Mouse (Mus musculus): ENCODE measurements around the gene Fgf8. TPM values are rescaled to one million over a fixed set of nuclear protein-coding genes. Genes with fewer than 3 reads are reported as not detected.

Fgf8 gene
- not detected in 2 replicates for total RNA-seq (2021)
- long read RNA-seq, result 0 reads

- peak; percentile 7 for DNase-seq
Measured at GRCm38 (mm10) chr19:45742218-45742983, at the start of gene Fgf8. Fgf8 (minus strand) TSS chr19:45742915.

- no peak for DNase-seq
Measured at GRCm38 (mm10) chr19:45792404-45792803, 49.7 kb upstream of the Fgf8 start.

GRCm38 (mm10) chr19:45789888-45790874 lies 47.5 kb upstream of the Fgf8 start:
- DNase-seq, result no peak

GRCm38 (mm10) chr19:45789365-45789764 lies 46.6 kb upstream of the Fgf8 start:
- DNase-seq, result no peak

- DNase-seq, result no peak
Measured at GRCm38 (mm10) chr19:45788337-45788736, 45.6 kb upstream of the Fgf8 start.

DNA sequence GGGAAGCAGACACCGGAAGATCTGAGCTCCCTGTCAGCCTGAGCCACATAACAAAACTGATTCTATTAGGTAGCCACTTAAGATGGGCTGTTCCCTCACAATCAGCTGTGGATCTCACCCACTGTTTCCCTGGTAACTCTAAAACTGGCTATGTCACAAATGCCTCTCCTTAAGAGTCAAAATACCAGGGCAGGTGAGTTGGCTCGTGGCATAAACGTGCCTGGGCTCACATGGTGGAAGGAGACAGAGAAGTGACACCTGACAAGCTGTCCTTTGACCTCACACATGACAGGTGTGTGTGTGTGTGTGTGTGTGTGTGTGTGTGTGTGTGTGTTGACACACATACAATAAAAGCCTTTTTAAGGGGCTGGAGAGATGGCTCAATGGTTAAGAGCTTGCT lies 44.7 kb upstream of the Fgf8 start:
- DNase-seq, result no peak

GRCm38 (mm10) chr19:45785470-45785869 lies 42.8 kb upstream of the Fgf8 start:
- DNase-seq, result no peak

GRCm38 (mm10) chr19:45783933-45784576 lies 41.3 kb upstream of the Fgf8 start:
- DNase-seq, result no peak

DNA sequence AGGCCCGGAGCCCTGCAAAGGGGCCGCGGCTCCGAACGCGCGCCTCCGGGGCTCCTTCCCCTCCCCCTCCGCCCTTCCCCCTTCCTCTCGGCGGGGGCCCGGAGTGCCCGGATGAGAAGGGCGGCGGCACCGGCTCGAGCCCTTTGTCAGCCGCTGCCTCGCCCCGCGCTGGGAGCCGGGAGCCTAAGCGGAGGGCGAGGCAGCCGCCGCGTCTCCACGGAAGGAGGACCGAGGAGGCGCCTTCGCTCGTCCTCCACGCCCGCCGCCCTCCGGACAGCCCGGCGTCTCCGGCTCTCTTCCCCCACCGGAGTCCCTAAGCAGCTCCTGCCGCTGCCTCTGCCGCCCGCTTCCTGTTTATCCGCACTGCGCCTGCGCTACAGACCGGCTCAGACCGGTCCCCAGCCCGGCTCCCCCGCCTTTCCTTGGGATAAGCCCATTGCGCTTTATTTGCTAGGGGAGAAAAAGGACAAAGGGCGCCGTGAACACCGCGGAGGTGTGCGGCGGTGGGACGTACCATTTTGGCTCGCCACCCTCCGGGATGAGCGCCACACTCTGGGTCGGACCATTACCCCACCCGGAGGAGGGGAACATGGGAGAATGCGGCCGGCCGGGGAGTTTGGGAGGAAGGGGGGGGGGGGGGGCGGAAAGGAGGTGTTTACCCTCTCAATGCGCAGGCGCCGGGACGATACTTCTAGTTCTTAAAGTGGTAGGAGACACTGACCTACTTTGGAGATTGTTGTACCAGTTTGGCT lies 40.6 kb upstream of the Fgf8 start, which contains the start of gene Mgea5:
Gene Mgea5, minus strand, starts transcription at position 657 of the 752 bp plus-strand sequence.
- peak; percentile 97 for DNase-seq

- DNase-seq, result peak; percentile 75
Measured at GRCm38 (mm10) chr19:45782315-45783001, 39.7 kb upstream of the Fgf8 start.

DNA sequence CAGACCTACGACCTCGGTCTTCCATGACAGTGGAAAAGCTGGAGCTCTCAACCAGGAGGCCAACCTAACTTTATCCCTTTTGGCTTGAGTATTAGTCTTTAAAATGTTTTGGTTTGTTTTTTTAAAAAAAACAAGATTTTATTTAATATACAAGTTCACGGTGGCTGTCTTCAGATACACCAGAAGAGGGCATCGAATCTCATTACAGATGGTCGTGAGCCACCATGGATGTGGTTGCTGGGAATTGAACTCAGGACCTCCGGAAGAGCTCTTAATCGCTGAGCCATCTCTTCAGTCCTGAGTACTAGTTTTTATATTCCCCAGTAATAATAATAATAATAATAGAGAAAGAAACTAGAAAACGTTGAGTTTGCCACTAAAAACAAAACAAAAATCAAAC lies 39.0 kb upstream of the Fgf8 start:
- no peak for DNase-seq

DNA sequence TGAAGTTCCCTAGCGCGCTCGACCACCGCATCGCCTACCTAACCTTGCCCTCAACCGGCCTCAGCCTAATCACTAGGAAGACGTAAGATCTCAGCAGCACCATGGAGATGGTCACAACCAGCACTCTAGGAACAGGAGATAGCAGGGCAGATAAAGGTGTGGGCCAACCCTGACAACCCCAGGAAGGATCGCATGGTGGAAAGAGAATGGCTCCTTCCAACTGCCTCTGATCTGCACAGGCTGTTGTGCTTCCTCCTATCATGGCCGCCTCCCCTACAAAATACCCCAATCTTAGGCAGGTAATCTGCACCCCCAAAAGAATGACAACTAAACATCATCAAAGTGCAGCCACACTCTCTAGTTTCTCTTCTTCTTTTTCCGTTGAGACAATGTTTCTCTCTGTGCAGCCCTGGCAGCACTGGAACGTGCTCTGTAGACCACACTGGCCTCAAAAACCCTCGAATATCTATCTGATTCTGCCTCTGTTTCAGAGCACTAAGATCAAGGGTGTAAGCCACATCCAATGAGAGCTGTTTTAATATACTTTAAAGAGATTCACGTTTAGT lies 37.7 kb upstream of the Fgf8 start:
- DNase-seq, result no peak

DNA sequence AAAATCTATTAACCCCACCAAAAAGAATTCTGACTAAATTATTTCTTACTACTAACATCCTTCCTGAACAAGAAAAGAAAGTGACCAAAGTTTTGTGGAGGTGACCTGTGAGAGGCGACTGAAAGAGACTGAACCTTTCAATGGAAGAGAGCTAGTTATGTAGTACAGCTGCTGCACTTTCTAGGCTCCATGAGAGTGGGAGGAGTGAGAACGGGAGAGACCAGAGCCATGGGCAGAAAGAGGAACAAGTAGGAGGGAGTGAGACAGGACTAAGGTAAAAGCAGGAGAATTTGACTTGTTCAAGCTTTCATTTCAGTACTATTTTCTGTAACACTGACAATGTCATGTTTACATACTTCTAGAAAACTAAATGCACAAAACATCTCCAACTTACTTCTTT lies 32.8 kb upstream of the Fgf8 start:
- DNase-seq, result no peak

DNA sequence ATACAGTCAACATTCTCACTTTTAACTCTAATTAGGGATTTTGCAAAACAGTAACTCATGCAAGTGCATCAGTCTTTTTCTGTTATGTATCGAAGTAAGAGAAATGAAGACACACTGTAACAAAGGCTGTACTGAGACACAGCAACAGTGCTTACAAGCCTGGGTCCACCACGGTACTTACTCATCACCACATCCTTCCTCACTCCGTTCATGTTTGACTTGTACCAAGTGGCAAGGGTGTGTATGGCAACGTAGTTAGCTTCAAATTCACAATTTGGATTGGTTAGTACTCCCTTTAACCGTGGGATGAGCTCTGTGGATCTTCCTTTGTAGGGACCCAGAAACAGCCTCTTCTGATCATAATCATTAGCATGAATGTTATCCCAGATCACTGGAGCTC lies 28.8 kb upstream of the Fgf8 start:
- no peak for DNase-seq

- DNase-seq, result no peak
Measured at GRCm38 (mm10) chr19:45760810-45761209, 18.1 kb upstream of the Fgf8 start.

DNA sequence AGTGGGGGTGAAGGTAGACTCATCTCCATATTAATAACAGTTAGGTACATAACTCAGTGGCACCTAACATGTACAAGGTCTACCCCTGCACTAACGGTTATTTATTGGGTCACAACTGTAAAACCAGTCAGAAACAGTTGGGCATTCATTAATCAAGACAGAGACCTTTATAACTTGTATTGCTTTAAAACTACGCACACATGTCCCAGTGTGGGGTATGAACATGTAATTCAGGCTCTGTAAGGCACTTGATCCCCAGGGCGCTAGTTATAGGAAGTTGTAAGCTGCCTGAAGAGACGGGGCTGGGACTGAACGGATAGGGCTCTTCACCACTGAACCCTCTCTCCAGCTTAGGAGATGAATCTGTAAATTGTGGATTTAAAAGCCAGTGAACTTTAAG lies 16.0 kb upstream of the Fgf8 start:
- no peak for DNase-seq

- DNase-seq, result no peak
Measured at GRCm38 (mm10) chr19:45753551-45753950, 10.8 kb upstream of the Fgf8 start.

DNA sequence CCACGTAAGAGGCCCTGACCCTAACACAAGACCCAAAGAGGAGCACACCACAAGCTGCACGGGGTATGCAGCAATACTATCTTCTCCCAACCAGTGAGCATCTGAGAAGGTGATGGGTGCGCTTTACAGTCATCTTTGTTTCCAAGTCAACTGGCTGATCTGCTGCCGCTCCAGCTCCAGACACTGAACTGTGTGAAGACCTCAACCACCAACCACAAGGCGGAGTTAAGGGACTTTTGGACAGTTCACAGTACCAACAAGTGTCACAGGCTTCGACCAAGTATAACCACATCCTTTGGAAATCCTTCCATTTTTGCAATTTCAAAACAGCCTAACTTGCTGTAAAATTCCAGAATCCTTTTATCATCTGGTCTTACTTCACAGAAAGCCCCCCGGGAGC lies 9.2 kb upstream of the Fgf8 start:
- DNase-seq, result no peak

DNA sequence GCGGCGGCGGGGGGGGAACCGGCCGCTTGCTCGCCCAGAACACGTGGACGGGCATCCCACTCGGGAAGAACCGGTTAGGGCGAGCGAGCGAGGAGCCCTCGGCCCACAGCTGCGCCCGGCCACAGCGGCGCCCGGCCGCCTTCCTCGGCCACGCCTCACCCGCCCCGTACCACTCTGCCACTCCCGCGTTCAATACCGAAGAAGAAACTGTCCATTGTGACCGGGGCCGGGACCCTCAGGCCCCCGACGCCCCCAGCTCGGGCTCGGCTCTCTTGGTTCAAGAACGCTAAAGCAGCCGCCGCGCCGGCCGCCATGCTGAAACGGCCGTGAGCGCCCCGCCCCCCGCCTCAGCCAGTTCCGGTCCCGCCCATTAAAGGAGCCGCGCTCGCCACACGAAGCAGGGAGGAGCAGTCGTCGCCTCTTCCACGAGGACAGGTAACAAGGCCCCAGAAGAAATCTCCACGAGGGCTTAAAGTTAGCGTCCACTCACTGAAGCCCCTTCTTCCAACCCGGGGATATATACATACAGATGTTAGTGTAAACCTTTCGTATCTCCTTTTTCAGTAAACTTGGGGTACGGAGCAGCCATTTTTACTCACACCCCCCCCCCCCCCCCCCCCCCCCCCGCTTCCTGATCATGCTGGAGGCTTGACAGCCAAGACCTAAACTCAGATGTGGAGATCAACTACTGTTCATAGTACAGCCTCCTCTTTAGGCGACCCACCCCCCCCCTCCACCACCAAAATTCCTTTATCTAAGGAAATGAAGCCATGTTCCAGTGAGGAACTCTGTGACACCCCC lies 6.7 kb upstream of the Fgf8 start, which contains the start of gene Npm3:
Gene Npm3, minus strand, starts transcription at position 349 of the 801 bp plus-strand sequence.
- DNase-seq, result peak; percentile 90

DNA sequence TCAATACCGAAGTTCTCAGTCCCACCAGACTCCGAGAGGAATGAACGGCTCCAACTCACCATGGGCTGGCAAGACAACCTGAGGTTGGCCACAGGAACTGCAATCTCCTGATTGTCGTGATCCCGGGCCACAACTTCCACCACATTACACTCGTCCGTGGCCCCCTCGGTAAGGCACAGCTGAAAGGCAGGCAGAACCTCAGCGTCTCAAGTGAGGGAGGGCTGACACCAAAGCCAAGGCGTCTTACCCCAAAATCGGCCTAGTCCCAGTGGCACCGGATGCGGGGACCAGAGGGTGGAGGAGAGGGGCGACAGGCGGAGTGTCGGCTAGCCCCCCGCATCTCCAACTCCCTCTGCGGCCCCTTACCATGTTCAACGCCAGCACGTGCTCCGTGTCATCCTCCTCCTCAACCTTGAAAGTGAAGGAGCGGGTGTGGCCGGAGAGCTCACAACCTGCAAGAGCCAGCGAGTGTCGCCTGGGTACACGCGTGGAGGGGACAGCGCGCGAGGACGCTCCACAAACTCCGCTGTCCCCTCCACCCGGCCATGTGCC lies 6.1 kb upstream of the Fgf8 start:
- no peak for DNase-seq
